Mouse (Mus musculus) E14TG2a.4 (cell line): ENCODE measurements at regions not wholly inside any gene's neighbourhood (a gene's known extent, or its start where the extent isn't known, plus 50 kb on each side); places are given as distances from the start of the nearest gene placed in this dataset.

ENCODE experiments used
- CTCF ChIP-seq: conservative IDR thresholded peaks from 2 replicates; pipeline ENCODE4 v1.5.1; 2014; ENCODE audit warnings: low read length
- NANOG ChIP-seq: IDR thresholded peaks from 2 replicates; pipeline ENCODE4 v1.6.1; 2014; ENCODE audit warnings: borderline replicate concordance, low read length, mixed read lengths
- POU5F1 ChIP-seq: IDR thresholded peaks from 2 replicates; pipeline ENCODE4 v1.6.1; 2014; ENCODE audit warnings: low read length, borderline replicate concordance

DNA sequence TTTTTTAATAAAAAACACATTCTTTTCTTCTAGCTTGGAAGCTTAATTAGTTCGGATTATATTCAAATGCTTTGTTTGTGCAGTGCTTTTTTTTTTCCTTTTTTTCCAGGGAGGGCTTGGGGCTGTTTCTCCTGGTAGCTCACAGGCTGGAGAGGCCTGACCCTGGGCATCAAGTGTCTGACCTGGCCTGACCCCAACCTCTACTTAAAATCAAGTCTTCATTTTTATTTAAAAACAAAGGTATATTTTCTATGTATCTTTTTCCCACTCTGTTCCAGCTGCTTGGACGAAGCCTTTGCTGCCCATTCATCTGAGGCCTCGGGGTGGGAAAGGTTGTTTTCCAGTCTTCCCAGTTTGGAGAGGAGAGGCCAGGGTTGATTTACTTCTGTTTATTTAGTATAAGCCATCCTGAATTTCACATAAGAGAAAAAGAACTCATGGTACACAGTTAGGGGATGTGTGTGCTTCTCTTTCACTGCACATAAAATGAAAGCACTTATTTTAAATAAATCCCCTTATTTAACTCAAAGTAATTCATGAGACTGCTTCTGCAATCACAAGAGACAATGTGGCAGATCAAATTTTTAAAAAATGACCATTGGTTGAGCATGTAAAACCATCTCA is 539.1 kb downstream of the Ptprc start:
- TF ChIP-seq CTCF (no peak), POU5F1 (no peak), NANOG (no peak)
